Mouse (Mus musculus) adrenal gland, adult 10 weeks (tissue): ENCODE data around the gene Sct. TPM values are rescaled to one million over a fixed set of nuclear protein-coding genes. Genes with fewer than 3 reads are reported as not detected.

Experiments
- polyA plus RNA-seq: library from polyadenylated mRNA; stranded (reverse); fragments of 350-450 nt; fragmentation: Illumina TruSeq; extraction: RNeasy Lipid Tissue Mini Kit (QIAGEN cat#74804); gene quantifications from one replicate; pipeline ENCODE4 v1.2.3, GENCODE M21; 2014; ENCODE audit warnings: low read depth, low replicate concordance

Sct gene
- polyA plus RNA-seq: not detected

GRCm38 (mm10) chr7:141278766-141279590 lies at the start of gene Sct:
Gene Sct, minus strand, starts transcription at chr7:141279133.

GRCm38 (mm10) chr7:141327469-141328372 lies 48.8 kb upstream of the Sct start, which contains the start of the genes Deaf1 and Tmem80:
Gene Deaf1, minus strand, starts transcription at chr7:141327690.
Gene Tmem80, plus strand, starts transcription at chr7:141327739.

GRCm38 (mm10) chr7:141291921-141292582 lies 13.1 kb upstream of the Sct start, which contains the start of gene Drd4:
Gene Drd4, plus strand, starts transcription at chr7:141292006.

GRCm38 (mm10) chr7:141276546-141276945 lies 2.4 kb downstream of the Sct start, which contains the start of gene Cdhr5:
Gene Cdhr5, minus strand, starts transcription at chr7:141276786.

GRCm38 (mm10) chr7:141265739-141266561 lies 13.0 kb downstream of the Sct start, which contains the start of gene Irf7:
Gene Irf7, minus strand, starts transcription at chr7:141266481.

Other genes starting within 250 kb of the Sct start
- gene B4galnt4, start 218.0 kb downstream of the Sct start, polyA plus RNA-seq: not detected
- gene Pkp3, start 200.9 kb downstream of the Sct start, polyA plus RNA-seq: not detected
- not detected for gene Sigirr, start 178.6 kb downstream of the Sct start, polyA plus RNA-seq
- gene Ano9, start 161.3 kb downstream of the Sct start, polyA plus RNA-seq: not detected
- gene Ptdss2, start 156.8 kb downstream of the Sct start, polyA plus RNA-seq: 20.6 TPM
- 5.4 TPM for gene Rnh1, start 106.3 kb downstream of the Sct start, polyA plus RNA-seq
- gene Hras, start 85.1 kb downstream of the Sct start, polyA plus RNA-seq: 8.7 TPM
- gene Lrrc56, start 85.0 kb downstream of the Sct start, polyA plus RNA-seq: 0.58 TPM
- not detected for gene Lmntd2, start 65.1 kb downstream of the Sct start, polyA plus RNA-seq
- 0.64 TPM for gene Rassf7, start 63.3 kb downstream of the Sct start, polyA plus RNA-seq
- 17.6 TPM for gene Phrf1, start 50.3 kb downstream of the Sct start, polyA plus RNA-seq
- 19.8 TPM for gene Irf7, start 12.7 kb downstream of the Sct start, polyA plus RNA-seq
- gene Cdhr5, start 2.3 kb downstream of the Sct start, polyA plus RNA-seq: 1.3 TPM
- not detected for gene Drd4, start 12.9 kb upstream of the Sct start, polyA plus RNA-seq
- gene Deaf1, start 48.6 kb upstream of the Sct start, polyA plus RNA-seq: 0.93 TPM
- gene Tmem80, start 48.6 kb upstream of the Sct start, polyA plus RNA-seq: 18.5 TPM
- gene Eps8l2, start 59.7 kb upstream of the Sct start, polyA plus RNA-seq: not detected
- 37.2 TPM for gene Taldo1, start 113.1 kb upstream of the Sct start, polyA plus RNA-seq
- gene Gatd1, start 135.0 kb upstream of the Sct start, polyA plus RNA-seq: 9.3 TPM
- gene Cend1, start 150.4 kb upstream of the Sct start, polyA plus RNA-seq: 1.0 TPM
- gene Slc25a22, start 158.8 kb upstream of the Sct start, polyA plus RNA-seq: 2.9 TPM
- gene Pidd1, start 164.9 kb upstream of the Sct start, polyA plus RNA-seq: 0.23 TPM
- gene Rplp2, start 168.2 kb upstream of the Sct start, polyA plus RNA-seq: 10.8 TPM
- 15.2 TPM for gene Pnpla2, start 176.1 kb upstream of the Sct start, polyA plus RNA-seq
- not detected for gene Cracr2b, start 182.0 kb upstream of the Sct start, polyA plus RNA-seq
- gene Cd151, start 188.3 kb upstream of the Sct start, polyA plus RNA-seq: 96.8 TPM
- 6.1 TPM for gene Polr2l, start 196.0 kb upstream of the Sct start, polyA plus RNA-seq
- gene Tspan4, start 196.1 kb upstream of the Sct start, polyA plus RNA-seq: 1.6 TPM